Mouse (Mus musculus) liver, adult 2 months (tissue): Measurements from ENCODE around the gene Hmgn1.

Experiments
- CTCF ChIP-seq: fragments of 200-500 bp; IDR thresholded peaks from 2 replicates; pipeline ENCODE4 v1.5.1; 2011; ENCODE audit warnings: low read depth, low read length, control low read depth
- POLR2A ChIP-seq: fragments of 200-500 bp; IDR thresholded peaks from 2 replicates; pipeline ENCODE4 v1.6.1; 2011; ENCODE audit warnings: low read length, control low read depth; ENCODE audit not compliant: insufficient read depth; ENCODE audit errors: extremely low read depth

GRCm38 (mm10) chr16:96114729-96115128, 12.8 kb downstream of the Hmgn1 start:
- TF ChIP-seq CTCF, result 0 out of 2 replicates have a peak, but pooled peaks have one; percentile 7
- TF ChIP-seq POLR2A, result no peak
